Mouse (Mus musculus) lung, adult 2 months (tissue): ENCODE data around the gene Lsm14a.

Experiments used
- CTCF ChIP-seq: fragments of 200-500 bp; IDR thresholded peaks from 2 replicates; pipeline ENCODE4 v1.5.1; 2011; ENCODE audit warnings: mild to moderate bottlenecking, low read length, control low read depth; ENCODE audit not compliant: insufficient read depth
- POLR2A ChIP-seq: fragments of 200-500 bp; IDR thresholded peaks from 2 replicates; pipeline ENCODE4 v1.6.1; 2011; ENCODE audit warnings: low read depth, mild to moderate bottlenecking, control low read depth, low read length, borderline replicate concordance; ENCODE audit errors: extremely low read depth

- TF ChIP-seq CTCF = no peak
- TF ChIP-seq POLR2A = no peak
Measured at GRCm38 (mm10) chr7:34373906-34374305, 19.2 kb downstream of the Lsm14a start.
